Mouse (Mus musculus) bone marrow macrophage, adult 2 months (primary cell): Measurements from ENCODE around the gene Ttf2. TPM values are rescaled to one million over a fixed set of nuclear protein-coding genes. Genes with fewer than 3 reads are reported as not detected.

Source experiments
- H3K27ac ChIP-seq: 2 replicates; pipeline ENCODE4 v1.5.1; 2012; ENCODE audit warnings: low read depth, low read length; ENCODE audit not compliant: insufficient read depth
- H3K4me1 ChIP-seq: 2 replicates; pipeline ENCODE4 v1.6.1; 2012; ENCODE audit warnings: low read length; ENCODE audit not compliant: control insufficient read depth, insufficient read depth
- H3K4me3 ChIP-seq: 2 replicates; pipeline ENCODE4 v1.5.1; 2012; ENCODE audit warnings: mild to moderate bottlenecking, low read length, moderate library complexity; ENCODE audit not compliant: insufficient read depth
- CTCF ChIP-seq: IDR thresholded peaks from 2 replicates; pipeline ENCODE4 v1.5.1; 2012; ENCODE audit warnings: low read depth, mild to moderate bottlenecking, low read length, moderate library complexity
- POLR2A ChIP-seq: IDR thresholded peaks from 2 replicates; pipeline ENCODE4 v1.6.1; 2012; ENCODE audit warnings: mild to moderate bottlenecking, low read depth, low read length, borderline replicate concordance
- polyA plus RNA-seq: library from polyadenylated mRNA; stranded (reverse); fragments of >200 nt; gene quantifications from 2 replicates; pipeline ENCODE4 v1.2.4, GENCODE M21; 2012; ENCODE audit not compliant: missing spikeins, insufficient read depth, insufficient read length

The Ttf2 gene
- polyA plus RNA-seq, 1 experiment = 15.8 TPM

DNA sequence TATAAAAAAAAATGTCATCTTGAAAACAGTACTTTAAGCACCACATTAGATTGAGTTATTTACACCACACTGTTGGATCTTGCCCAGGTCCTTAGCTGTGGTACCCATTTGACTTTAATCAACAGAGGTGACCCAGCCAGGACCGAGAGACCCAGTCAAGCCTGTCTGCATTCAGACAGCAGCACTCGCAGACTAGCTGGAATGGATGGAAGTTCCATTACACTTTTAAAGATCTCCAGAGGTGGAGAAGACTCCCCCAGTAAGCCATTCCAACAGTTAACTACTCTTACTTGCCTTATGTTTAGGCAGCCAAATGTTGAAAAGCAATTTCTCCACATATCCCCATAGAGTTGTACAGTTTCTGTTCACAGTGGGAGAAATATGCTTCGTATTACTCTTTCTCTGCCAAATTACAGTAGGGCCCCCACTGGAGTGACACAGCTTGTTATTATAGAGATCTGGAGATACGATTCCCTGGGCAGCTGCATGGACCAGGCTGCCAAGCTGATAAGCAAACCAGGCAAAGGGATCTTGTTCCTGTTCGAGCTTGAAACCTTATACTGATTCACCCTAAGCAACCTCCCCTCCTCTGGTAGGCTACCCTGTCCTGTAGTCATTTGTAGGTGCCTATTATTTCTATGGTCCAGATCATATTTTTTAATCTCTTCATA lies 37.8 kb upstream of the Ttf2 start:
- H3K27ac ChIP-seq = no peak overlapping the region

GRCm38 (mm10) chr3:101005392-101005791 lies 35.9 kb upstream of the Ttf2 start:
- TF ChIP-seq POLR2A (no peak), CTCF (no peak)
- no peak overlapping the region for H3K4me3 ChIP-seq
- peaks cover 46% of the 10 kb centered on the region for H3K4me1 ChIP-seq
- H3K27ac ChIP-seq = no peak overlapping the region

More for the DNA sequence above, 37.8 kb upstream of the Ttf2 start:
- TF ChIP-seq POLR2A (no peak), CTCF (no peak)
- Histone ChIP-seq H3K4me3 (no peak overlapping the region), H3K4me1 (peaks cover 58% of the 10 kb centered on the region)

DNA sequence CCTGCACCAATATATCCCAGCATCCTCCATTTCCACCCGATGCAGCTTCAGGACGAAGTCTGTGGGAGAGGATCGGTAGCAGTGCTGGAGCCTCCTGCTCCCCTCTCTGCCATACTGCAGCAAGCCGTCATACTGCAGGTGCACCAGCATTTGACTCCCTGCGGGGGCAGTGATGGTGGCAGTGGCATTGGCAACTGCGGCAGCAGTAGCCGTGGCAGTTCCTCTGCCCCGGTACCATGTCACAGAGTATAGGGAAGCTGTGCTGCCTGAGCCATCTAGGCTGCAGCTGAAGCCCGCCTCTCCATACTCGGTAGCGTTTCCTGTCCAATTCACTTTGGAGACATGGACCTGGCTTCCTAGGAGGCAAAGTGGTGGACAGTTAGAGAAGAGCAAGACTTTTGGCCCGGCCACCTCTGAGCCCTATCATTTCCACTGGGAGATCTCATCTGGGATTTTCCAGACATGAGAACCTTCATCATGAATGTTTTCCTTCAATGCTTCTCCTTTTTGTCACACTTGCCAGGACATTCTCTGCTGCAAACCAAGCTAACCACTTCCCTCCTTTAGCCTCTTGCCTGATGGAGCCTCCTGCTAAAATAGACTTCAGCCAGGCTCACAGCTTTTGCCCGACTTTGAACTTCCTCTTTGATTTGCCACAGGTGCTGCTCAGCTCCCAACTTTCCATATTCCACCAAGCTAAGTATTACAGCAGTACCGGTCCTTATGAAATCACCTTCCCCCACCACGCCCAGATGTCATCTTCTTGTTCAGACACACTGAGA lies 34.3 kb upstream of the Ttf2 start:
- Histone ChIP-seq H3K27ac (peak overlapping the region; percentile 93), H3K4me3 (peak overlapping the region; percentile 29), H3K4me1 (peaks cover 40% of the 10 kb centered on the region)
- TF ChIP-seq CTCF (no peak), POLR2A (no peak)

DNA sequence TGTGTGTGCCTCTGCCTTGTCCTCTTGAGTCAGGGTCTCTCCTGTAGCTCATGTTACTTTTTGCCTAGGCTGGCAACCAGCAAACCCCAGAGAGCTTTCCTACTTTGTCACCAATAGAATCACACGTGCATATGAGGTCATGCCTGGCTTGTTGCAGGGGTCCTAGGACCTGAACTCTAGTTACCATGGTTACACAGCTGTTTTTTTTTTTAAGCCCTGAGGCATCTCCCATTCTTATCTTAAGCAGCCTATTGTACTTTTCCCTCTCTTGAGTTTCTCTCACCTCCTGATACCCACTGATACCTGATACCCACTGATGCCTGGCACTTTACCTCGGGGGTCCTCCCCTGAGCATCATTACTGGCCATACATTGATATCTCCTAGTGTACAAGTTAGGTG lies 30.3 kb upstream of the Ttf2 start:
- H3K4me1 ChIP-seq = peaks cover 40% of the 10 kb centered on the region
- no peak overlapping the region for H3K4me3 ChIP-seq
- H3K27ac ChIP-seq = no peak overlapping the region
- TF ChIP-seq CTCF (no peak), POLR2A (no peak)

- no peak overlapping the region for H3K4me3 ChIP-seq
- peak; percentile 72 for TF ChIP-seq CTCF
- TF ChIP-seq POLR2A = no peak
- H3K27ac ChIP-seq = no peak overlapping the region
- H3K4me1 ChIP-seq = peaks cover 39% of the 10 kb centered on the region
Observed at GRCm38 (mm10) chr3:100998904-100999340, 29.5 kb upstream of the Ttf2 start.

DNA sequence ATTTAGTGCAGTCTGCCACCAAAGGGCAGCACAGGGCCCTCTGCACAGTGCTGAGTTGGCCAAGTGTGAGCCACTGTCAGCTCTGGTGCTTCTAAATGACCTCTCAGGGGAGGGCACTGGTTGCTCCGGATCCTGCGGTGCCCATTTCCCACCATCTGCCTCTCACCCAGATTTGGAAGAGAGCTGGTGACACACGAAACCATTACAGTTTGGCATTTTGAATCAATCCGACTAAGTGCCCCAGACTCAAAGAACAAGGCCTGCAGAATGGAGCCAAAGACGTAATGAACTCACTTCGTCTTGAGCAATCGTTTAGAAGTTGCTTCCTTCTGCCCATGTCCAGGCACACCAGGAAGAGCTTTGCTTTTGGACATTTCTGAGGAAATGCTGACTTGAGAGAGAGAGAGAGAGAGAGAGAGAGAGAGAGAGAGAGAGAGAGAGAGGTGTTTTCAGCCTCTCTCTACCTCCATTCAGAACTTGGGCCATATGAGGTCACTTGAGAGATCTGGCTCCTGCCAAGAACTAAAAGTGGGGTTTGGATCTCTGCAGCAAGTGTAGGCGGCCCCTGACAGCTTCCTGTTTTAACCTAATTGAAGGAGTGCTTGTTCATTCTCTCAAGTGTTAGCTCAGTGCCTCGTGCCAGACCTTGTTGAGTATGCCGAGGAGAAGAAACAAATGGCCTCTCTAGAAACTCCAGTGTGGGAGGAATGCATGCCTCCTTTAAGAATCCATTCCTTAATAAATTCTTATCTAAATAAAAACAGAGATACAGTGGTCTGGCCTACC lies 28.5 kb upstream of the Ttf2 start:
- TF ChIP-seq CTCF (no peak), POLR2A (no peak)
- Histone ChIP-seq H3K4me3 (no peak overlapping the region), H3K4me1 (peaks cover 41% of the 10 kb centered on the region), H3K27ac (peak overlapping the region; percentile 77)

GRCm38 (mm10) chr3:100994252-100994651 lies 24.8 kb upstream of the Ttf2 start:
- H3K4me1 ChIP-seq = peaks cover 34% of the 10 kb centered on the region
- H3K27ac ChIP-seq = no peak overlapping the region
- TF ChIP-seq POLR2A = no peak
- no peak for TF ChIP-seq CTCF
- no peak overlapping the region for H3K4me3 ChIP-seq

DNA sequence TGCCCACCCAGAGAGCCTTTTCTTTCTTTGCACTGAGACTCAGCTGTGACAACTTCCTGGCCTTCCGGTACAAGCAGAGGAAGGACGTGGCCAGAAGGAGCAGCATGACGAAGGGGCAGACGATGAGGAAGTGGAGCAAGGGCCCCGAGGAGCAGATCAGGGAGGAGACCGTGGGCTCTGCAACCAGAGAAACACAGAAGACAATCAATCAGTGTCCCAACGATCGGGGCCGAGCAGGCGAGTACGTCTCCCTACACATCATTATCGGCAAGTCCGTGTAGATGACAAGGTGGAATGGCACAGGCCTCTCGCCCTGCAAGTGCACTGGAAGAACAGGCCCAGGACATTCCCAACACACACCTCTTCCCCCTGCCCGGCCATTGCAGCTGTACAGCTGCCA lies 24.3 kb upstream of the Ttf2 start:
- Histone ChIP-seq H3K27ac (peak overlapping the region; percentile 3; the same call in 1 of the 2 replicates), H3K4me3 (peak overlapping the region; percentile 25), H3K4me1 (peaks cover 30% of the 10 kb centered on the region)
- TF ChIP-seq CTCF (no peak), POLR2A (no peak)

GRCm38 (mm10) chr3:100993158-100993557 lies 23.7 kb upstream of the Ttf2 start:
- Histone ChIP-seq H3K4me3 (no peak overlapping the region), H3K4me1 (peaks cover 24% of the 10 kb centered on the region), H3K27ac (no peak overlapping the region)
- TF ChIP-seq POLR2A (no peak), CTCF (no peak)

DNA sequence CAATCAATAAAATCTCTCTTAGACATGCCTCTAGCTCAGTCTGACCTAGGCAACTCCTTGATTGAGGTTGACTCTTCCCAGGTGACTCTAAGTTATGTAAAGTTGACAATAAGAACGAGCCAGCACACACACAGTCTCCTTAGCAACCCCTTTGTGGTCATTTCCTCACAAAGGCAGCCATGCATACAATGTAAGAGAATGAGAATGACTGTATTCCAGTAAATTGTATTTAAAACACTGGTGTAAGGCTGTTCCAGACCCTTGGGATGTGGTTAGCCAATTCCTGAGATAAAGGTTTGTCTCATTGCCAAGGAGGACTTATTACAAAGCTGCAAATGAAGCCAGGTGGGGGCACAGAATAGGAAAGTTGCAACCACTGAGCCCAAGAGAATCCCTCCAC lies 20.8 kb upstream of the Ttf2 start:
- Histone ChIP-seq H3K27ac (no peak overlapping the region), H3K4me1 (peaks cover 14% of the 10 kb centered on the region)
- no peak for TF ChIP-seq CTCF
- no peak for TF ChIP-seq POLR2A

More for the DNA sequence above, 20.8 kb upstream of the Ttf2 start:
- no peak overlapping the region for H3K4me3 ChIP-seq
